Mouse (Mus musculus) macrophage (primary cell): ENCODE data around the gene Reck. TPM values are rescaled to one million over a fixed set of nuclear protein-coding genes. Genes with fewer than 3 reads are reported as not detected.
A peak's percentile ranks its signal among the peaks of the same experiment; 100 is the strongest.

Source experiments
- H3K27ac ChIP-seq: fragments of 350-480 bp; formaldehyde crosslinking; 2 replicates; pipeline ENCODE4 v1.9.0; 2021
- H3K36me3 ChIP-seq: fragments of 350-480 bp; formaldehyde crosslinking; 2 replicates; pipeline ENCODE4 v1.9.0; 2021; ENCODE audit errors: inconsistent target
- H3K4me3 ChIP-seq: fragments of 350-480 bp; formaldehyde crosslinking; 2 replicates; pipeline ENCODE4 v1.9.0; 2021; ENCODE audit errors: inconsistent target
- H3K79me2 ChIP-seq: fragments of 350-480 bp; formaldehyde crosslinking; 2 replicates; pipeline ENCODE4 v1.9.0; 2021; ENCODE audit errors: inconsistent target
- WGBS: methylation state at CpG from one replicate; pipeline ENCODE4 v1.1.7; 2026; ENCODE audit warnings: inconsistent platforms; ENCODE audit not compliant: missing documents; 5-methylcytosine and 5-hydroxymethylcytosine counted together
- polyA plus RNA-seq: library from polyadenylated mRNA; stranded (reverse); fragments of 250-400 nt; gene quantifications from 3 replicates; pipeline ENCODE4 v1.2.4, GENCODE M21; 2018; ENCODE audit warnings: inconsistent platforms

The Reck gene
- polyA plus RNA-seq, 1 experiment from 2014 or later = 0.34 TPM

GRCm38 (mm10) chr4:43970393-43971330 lies 95.3 kb downstream of the Reck start:
- no peak overlapping the region for H3K27ac ChIP-seq
- H3K36me3 ChIP-seq = no peaks in the 10 kb centered on the region
- no peaks in the 10 kb centered on the region for H3K79me2 ChIP-seq

DNA sequence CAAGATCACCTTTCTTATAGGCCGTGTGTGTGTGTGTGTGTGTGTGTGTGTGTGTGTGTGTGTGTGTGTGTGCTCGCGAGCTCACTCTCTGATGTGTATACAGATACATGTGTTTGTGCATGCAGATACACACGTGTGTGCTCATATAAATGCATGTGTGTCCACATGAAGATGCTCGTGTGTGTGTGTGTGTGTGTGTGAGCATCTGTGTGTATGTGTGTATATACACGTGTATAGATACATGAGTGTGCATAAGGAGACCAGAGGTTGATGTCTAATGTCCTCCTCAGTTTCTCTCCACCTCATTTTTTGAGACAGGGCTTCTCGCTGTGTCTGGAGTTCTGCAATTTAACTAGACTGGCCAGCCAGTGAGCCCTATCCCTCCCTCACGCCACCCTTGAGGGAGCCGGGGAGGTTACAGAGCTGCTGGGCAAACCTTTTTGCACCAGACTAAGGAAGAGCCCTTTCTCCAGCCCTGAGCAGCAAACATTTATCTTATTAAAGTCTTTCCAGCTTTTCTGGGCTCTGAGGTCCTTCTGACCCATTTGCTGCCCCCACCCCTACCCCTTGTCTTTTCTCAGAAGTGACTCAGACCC lies 96.3 kb downstream of the Reck start:
- Histone ChIP-seq H3K79me2 (no peaks in the 10 kb centered on the region), H3K36me3 (no peaks in the 10 kb centered on the region), H3K27ac (peak overlapping the region; percentile 79), H3K4me3 (no peak overlapping the region)
- 53% methylated on average over 8 of the region's 9 CpGs for WGBS

More at GRCm38 (mm10) chr4:43970393-43971330, 95.3 kb downstream of the Reck start:
- H3K4me3 ChIP-seq = no peak overlapping the region
- 89% methylated on average over 18 of the region's 20 CpGs for WGBS

DNA sequence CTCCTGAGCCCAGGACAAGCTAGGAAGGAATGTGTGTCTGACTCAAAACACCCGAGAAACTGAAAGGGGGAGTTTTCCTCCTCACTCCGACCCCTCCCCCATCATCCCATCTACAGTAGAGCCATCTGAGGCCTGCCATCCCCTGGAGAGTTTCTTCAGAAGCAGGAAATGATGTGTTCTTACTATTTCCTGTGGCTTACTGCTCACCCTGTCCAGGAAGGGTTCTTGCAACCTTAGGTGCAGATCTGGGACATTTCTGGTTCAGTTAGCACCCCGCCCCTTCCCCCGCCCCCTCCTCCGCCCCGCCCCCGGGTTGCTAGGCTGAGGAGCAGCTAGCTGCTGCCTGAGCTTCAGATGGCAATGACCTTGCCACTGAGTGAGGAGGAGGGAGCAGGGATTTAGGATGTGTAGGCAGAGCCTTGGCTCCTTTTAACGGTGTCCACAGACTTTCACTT lies 96.8 kb downstream of the Reck start:
- Histone ChIP-seq H3K27ac (peak overlapping the region; percentile 79), H3K36me3 (no peaks in the 10 kb centered on the region), H3K79me2 (no peaks in the 10 kb centered on the region), H3K4me3 (no peak overlapping the region)
- 0% methylated on average over 4 of the region's 8 CpGs for WGBS

DNA sequence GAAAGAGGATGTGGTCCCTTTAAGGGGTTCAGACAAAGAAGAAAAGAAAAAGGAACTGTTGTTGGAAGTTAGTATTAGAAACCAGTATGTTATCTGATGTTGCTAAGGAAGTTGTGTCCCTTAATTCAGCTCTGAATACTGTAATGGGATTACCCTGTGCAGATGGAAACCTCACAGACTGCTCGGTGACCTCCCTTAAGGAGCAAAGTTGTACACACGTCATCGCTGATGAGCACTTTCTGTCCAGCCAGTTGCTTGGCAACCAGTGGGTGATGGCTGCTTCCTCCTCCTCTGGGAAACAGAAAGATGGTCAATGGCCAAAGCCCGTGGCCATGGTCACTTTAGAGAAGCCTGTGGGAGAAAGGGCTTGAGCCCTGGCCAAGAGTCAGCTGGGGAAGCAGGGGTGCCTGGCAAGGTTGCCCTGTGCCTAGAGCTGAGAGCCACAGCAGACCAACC lies 98.2 kb downstream of the Reck start:
- WGBS = 0% methylated on average over 4 of the region's 4 CpGs
- H3K79me2 ChIP-seq = no peaks in the 10 kb centered on the region
- H3K27ac ChIP-seq = peak overlapping the region; percentile 53
- no peak overlapping the region for H3K4me3 ChIP-seq
- H3K36me3 ChIP-seq = no peaks in the 10 kb centered on the region

DNA sequence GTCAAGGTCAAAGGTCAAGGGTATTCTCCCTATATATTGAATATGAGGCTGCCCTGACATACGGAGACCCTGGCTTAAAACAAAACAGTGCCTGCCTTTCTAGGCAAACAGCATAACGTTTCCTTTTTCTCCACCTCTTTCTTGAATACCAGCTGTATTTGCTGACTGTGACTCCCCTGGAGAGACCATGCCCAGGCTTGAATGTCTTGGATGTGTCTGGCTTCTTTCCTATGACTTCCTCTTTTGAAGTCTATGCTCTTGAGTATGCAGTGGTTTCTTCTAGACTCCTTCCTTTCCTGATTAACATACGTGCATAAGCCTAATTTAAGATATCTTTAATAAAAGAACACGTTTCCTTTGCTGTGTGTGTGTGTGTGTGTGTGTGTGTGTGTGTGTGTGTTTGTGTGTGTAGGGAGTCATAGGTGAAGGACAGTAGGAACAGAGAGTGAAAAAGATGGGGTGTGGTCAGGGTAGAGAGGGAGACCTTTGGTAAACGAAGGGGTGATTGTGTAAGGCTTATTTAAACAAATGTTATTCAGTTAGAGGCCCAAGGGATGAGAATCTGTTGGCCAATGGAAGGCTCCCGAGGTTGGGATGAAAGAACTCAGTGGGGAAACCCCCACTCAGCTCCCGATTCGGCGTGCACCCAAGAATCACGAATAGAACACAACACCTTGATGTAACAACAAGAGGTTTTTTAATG lies 99.7 kb downstream of the Reck start:
- no peaks in the 10 kb centered on the region for H3K79me2 ChIP-seq
- peak overlapping the region; percentile 53 for H3K27ac ChIP-seq
- no peaks in the 10 kb centered on the region for H3K36me3 ChIP-seq
- H3K4me3 ChIP-seq = no peak overlapping the region
- 37% methylated on average over 9 of the region's 10 CpGs for WGBS

DNA sequence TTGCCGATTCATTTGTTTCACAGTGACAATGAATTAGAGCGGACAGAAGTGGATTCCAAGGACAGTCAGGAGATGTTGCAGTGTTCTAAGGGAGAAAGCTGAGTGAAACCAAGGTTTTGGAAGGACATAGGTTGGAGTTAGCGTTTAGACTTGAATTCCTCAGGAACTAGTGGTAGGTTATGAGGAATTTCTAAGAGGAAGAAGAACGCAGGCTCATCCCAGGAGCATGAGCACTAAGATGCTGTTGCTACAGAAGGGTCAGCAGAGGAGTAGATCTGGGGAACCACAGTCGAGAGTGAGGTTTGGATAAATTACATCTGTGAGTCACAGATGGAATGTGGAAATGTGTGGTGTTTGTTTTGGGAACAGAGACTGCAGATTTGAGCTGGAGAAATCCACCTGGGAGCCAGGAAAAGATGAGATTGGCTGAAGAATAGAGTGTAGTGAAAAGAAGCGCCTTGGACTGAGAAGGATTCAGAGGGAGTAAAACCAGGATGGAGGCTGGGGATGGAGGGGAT lies 101.0 kb downstream of the Reck start:
- 89% methylated on average over 6 of the region's 6 CpGs for WGBS
- no peak overlapping the region for H3K4me3 ChIP-seq
- H3K27ac ChIP-seq = no peak overlapping the region
- no peaks in the 10 kb centered on the region for H3K79me2 ChIP-seq
- no peaks in the 10 kb centered on the region for H3K36me3 ChIP-seq

GRCm38 (mm10) chr4:43978521-43979443 lies 103.5 kb downstream of the Reck start:
- WGBS = 78% methylated on average over 17 of the region's 17 CpGs
- H3K36me3 ChIP-seq = no peaks in the 10 kb centered on the region

GRCm38 (mm10) chr4:43979746-43980145 lies 104.4 kb downstream of the Reck start:
- 94% methylated on average over 3 of the region's 3 CpGs for WGBS
- H3K36me3 ChIP-seq = no peaks in the 10 kb centered on the region
- no peak overlapping the region for H3K27ac ChIP-seq
- H3K4me3 ChIP-seq = no peak overlapping the region
- no peaks in the 10 kb centered on the region for H3K79me2 ChIP-seq

More at GRCm38 (mm10) chr4:43978521-43979443, 103.5 kb downstream of the Reck start:
- no peak overlapping the region for H3K27ac ChIP-seq
- no peak overlapping the region for H3K4me3 ChIP-seq
- H3K79me2 ChIP-seq = no peaks in the 10 kb centered on the region

DNA sequence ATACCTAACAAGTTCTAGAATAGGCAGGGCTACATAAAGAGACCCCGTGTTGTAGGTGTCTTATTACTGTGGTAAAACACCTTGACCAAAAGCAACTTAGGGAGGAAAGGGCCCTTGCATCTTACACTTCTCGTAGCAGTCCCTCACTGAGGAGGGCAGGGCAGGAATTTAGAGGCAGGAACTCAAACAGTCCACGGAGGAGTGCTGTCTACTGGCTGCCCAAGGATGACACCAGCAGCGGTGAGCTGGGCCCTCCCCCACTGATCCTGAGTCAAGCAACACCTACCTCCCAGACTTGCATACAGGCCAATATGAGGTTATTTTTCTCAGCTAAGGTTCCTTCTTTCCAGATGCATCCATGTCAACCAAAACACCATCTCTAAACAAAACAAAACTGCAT lies 104.9 kb downstream of the Reck start:
- WGBS = 79% methylated on average over 4 of the region's 4 CpGs
- Histone ChIP-seq H3K36me3 (no peaks in the 10 kb centered on the region), H3K27ac (no peak overlapping the region), H3K4me3 (no peak overlapping the region), H3K79me2 (no peaks in the 10 kb centered on the region)

GRCm38 (mm10) chr4:43980846-43981245 lies 105.5 kb downstream of the Reck start:
- Histone ChIP-seq H3K4me3 (no peak overlapping the region), H3K36me3 (no peaks in the 10 kb centered on the region), H3K79me2 (no peaks in the 10 kb centered on the region), H3K27ac (no peak overlapping the region)
- WGBS = 93% methylated on average over 6 of the region's 6 CpGs

GRCm38 (mm10) chr4:43981251-43981650 lies 105.9 kb downstream of the Reck start:
- Histone ChIP-seq H3K36me3 (no peaks in the 10 kb centered on the region), H3K4me3 (no peak overlapping the region), H3K79me2 (no peaks in the 10 kb centered on the region), H3K27ac (no peak overlapping the region)
- WGBS = 82% methylated on average over 7 of the region's 7 CpGs

GRCm38 (mm10) chr4:43982053-43982732 lies 106.9 kb downstream of the Reck start:
- under 1% methylated on average over 24 of the region's 24 CpGs for WGBS
- H3K4me3 ChIP-seq = no peak overlapping the region
- H3K79me2 ChIP-seq = no peaks in the 10 kb centered on the region
- no peak overlapping the region for H3K27ac ChIP-seq
- no peaks in the 10 kb centered on the region for H3K36me3 ChIP-seq

DNA sequence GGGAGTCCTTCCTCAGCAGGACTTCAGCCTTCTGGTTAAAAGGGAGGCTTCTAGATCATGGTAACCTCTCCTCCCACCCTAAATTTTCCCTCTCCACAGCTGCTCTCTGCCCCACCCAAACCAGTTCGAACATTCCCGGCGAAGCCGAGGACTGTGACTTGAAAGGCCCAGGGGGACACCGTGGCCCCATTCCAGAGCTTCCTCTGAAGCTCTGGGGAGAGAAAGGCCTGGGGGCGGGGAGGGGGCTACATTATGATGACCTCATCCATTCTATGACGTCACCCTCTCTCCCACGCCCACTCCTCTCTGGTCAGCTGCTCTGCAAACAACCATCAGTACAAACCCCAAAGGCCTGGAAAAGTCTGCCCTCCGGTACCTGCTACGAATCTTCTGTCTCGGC lies 107.9 kb downstream of the Reck start, which contains the start of gene Ccin:
Ccin (plus strand) TSS at position 303 of the 400 bp plus-strand sequence.
- WGBS = 87% methylated on average over 11 of the region's 11 CpGs
- no peaks in the 10 kb centered on the region for H3K79me2 ChIP-seq
- no peaks in the 10 kb centered on the region for H3K36me3 ChIP-seq
- H3K4me3 ChIP-seq = no peak within 1 kb of the TSS
- no peak within 1 kb of the TSS for H3K27ac ChIP-seq
